Mouse (Mus musculus): ENCODE data around the gene Etnk2.

The Etnk2 gene

GRCm38 (mm10) chr1:133417113-133417512, 53.7 kb downstream of the Etnk2 start:
- DNase-seq (ENCODE audit: low spot score) = no peak

- DNase-seq (ENCODE audit: low spot score) = no peak
Observed at GRCm38 (mm10) chr1:133417539-133417938, 54.2 kb downstream of the Etnk2 start.

- peak; percentile 81 for DNase-seq (ENCODE audit: low spot score)
Observed at GRCm38 (mm10) chr1:133418164-133418800, 54.9 kb downstream of the Etnk2 start.

GRCm38 (mm10) chr1:133419178-133419834, 55.9 kb downstream of the Etnk2 start:
- DNase-seq (ENCODE audit: low spot score) = no peak

- DNase-seq (ENCODE audit: low spot score) = no peak
Observed at GRCm38 (mm10) chr1:133420491-133420890, 57.1 kb downstream of the Etnk2 start.

- DNase-seq (ENCODE audit: low spot score) = no peak
Observed at GRCm38 (mm10) chr1:133421061-133421460, 57.7 kb downstream of the Etnk2 start.

GRCm38 (mm10) chr1:133421975-133422570, 58.7 kb downstream of the Etnk2 start:
- DNase-seq (ENCODE audit: low spot score) = no peak

- DNase-seq (ENCODE audit: low spot score) = no peak
Observed at GRCm38 (mm10) chr1:133422615-133423161, 59.3 kb downstream of the Etnk2 start.

GRCm38 (mm10) chr1:133423166-133423542, 59.8 kb downstream of the Etnk2 start:
- no peak for DNase-seq (ENCODE audit: low spot score)

- DNase-seq (ENCODE audit: low spot score) = peak; percentile 61
Observed at GRCm38 (mm10) chr1:133423543-133424480, 60.4 kb downstream of the Etnk2 start, which contains the start of gene Sox13. Gene Sox13, minus strand, starts transcription at chr1:133424377.

GRCm38 (mm10) chr1:133424547-133425140, 61.3 kb downstream of the Etnk2 start:
- DNase-seq (ENCODE audit: low spot score) = no peak
